Mouse (Mus musculus): ENCODE data around the gene Sf3b3. TPM values are rescaled to one million over a fixed set of nuclear protein-coding genes. Genes with fewer than 3 reads are reported as not detected.

The Sf3b3 gene
- total and polyA plus RNA-seq, 3 experiments, result 167 to 224 (median 170) TPM

GRCm38 (mm10) chr8:110888441-110888840 is 41.9 kb upstream of the Sf3b3 start:
- H3K27me3 ChIP-seq (ENCODE audit: control insufficient read depth in 1 of 2, insufficient read depth in 2 of 2, low read length in 2 of 2), result no peaks in the 10 kb centered on the region
- H3K4me3 ChIP-seq (ENCODE audit: control insufficient read depth in 1 of 2, insufficient read depth in 1 of 2, low read depth in 2 of 2, low read length in 2 of 2), result no peak overlapping the region
- TF ChIP-seq CHD2 (IDR thresholded peaks at IDR 0.05; ENCODE audit: low read length), result no peak
- TF ChIP-seq USF1 (IDR thresholded peaks at IDR 0.05; ENCODE audit: low read depth, low read length), result no peak
- TF ChIP-seq SIN3A (IDR thresholded peaks at IDR 0.05; ENCODE audit: low read length), result no peak
- TF ChIP-seq ETS1 (IDR thresholded peaks at IDR 0.05; ENCODE audit: low read depth, low read length), result no peak
- no peak for TF ChIP-seq CTCF (IDR thresholded peaks at IDR 0.05 in 2 of 3, conservative IDR thresholded peaks at IDR 0.05 in 1 of 3; ENCODE audit: control insufficient read depth in 1 of 3, insufficient read depth in 1 of 3, low read depth in 2 of 3, low read length in 3 of 3, poor library complexity in 1 of 3, severe bottlenecking in 1 of 3)
- no peak for TF ChIP-seq MYC (IDR thresholded peaks at IDR 0.05; ENCODE audit: low read depth, low read length)
- no peak for TF ChIP-seq RAD21 (IDR thresholded peaks at IDR 0.05; ENCODE audit: low read depth, low read length)
- no peak for DNase-seq (ENCODE audit: low read depth, low spot score)
- no peak overlapping the region for H3K9ac ChIP-seq (ENCODE audit: control insufficient read depth, low read depth, low read length, poor library complexity, severe bottlenecking)
- no peaks in the 10 kb centered on the region for H3K9me3 ChIP-seq (replicated peaks; ENCODE audit: insufficient read depth, low read length)
- no peaks in the 10 kb centered on the region for H3K36me3 ChIP-seq (ENCODE audit: control insufficient read depth in 1 of 2, insufficient read depth in 2 of 2, low read length in 2 of 2)
- no peaks in the 10 kb centered on the region for H3K4me1 ChIP-seq (ENCODE audit: control insufficient read depth in 1 of 2, insufficient read depth in 2 of 2, low read length in 2 of 2)
- H3K79me2 ChIP-seq (ENCODE audit: control insufficient read depth, insufficient read depth, low read length, poor library complexity), result no peaks in the 10 kb centered on the region
- H3K27ac ChIP-seq (ENCODE audit: control insufficient read depth, low read depth, low read length), result no peak overlapping the region

- Histone ChIP-seq H3K27me3 (ENCODE audit: control insufficient read depth in 1 of 2, insufficient read depth in 2 of 2, low read length in 2 of 2) (no peaks in the 10 kb centered on the region), H3K4me3 (ENCODE audit: control insufficient read depth in 1 of 2, insufficient read depth in 1 of 2, low read depth in 2 of 2, low read length in 2 of 2) (no peak overlapping the region), H3K27ac (ENCODE audit: control insufficient read depth, low read depth, low read length) (no peak overlapping the region), H3K9me3 (replicated peaks; ENCODE audit: insufficient read depth, low read length) (no peaks in the 10 kb centered on the region), H3K9ac (ENCODE audit: control insufficient read depth, low read depth, low read length, poor library complexity, severe bottlenecking) (no peak overlapping the region), H3K4me1 (ENCODE audit: control insufficient read depth in 1 of 2, insufficient read depth in 2 of 2, low read length in 2 of 2) (no peaks in the 10 kb centered on the region), H3K79me2 (ENCODE audit: control insufficient read depth, insufficient read depth, low read length, poor library complexity) (no peaks in the 10 kb centered on the region), H3K36me3 (ENCODE audit: control insufficient read depth in 1 of 2, insufficient read depth in 2 of 2, low read length in 2 of 2) (no peaks in the 10 kb centered on the region; a peak in 1 of 4 replicates)
- no peak for DNase-seq (ENCODE audit: low read depth, low spot score)
- TF ChIP-seq HCFC1 (IDR thresholded peaks at IDR 0.05; ENCODE audit: low read depth, low read length) (no peak), CHD1 (IDR thresholded peaks at IDR 0.05; ENCODE audit: low read depth, low read length) (no peak), MAFK (IDR thresholded peaks at IDR 0.05; ENCODE audit: borderline replicate concordance, low read depth, low read length) (no peak), MEF2A (IDR thresholded peaks at IDR 0.05; ENCODE audit: extremely low read depth, insufficient replicate concordance, low read depth, low read length, poor library complexity, severe bottlenecking) (no peak), UBTF (IDR thresholded peaks at IDR 0.05; ENCODE audit: borderline replicate concordance, insufficient read depth, low read depth, low read length) (no peak), POLR2A (IDR thresholded peaks at IDR 0.05; ENCODE audit: control insufficient read depth in 1 of 2, insufficient read depth in 1 of 2, low read depth in 1 of 2, low read length in 2 of 2, poor library complexity in 1 of 2) (no peak), TBP (IDR thresholded peaks at IDR 0.05; ENCODE audit: low read depth, low read length) (no peak), ZC3H11A (IDR thresholded peaks at IDR 0.05; ENCODE audit: low read depth, low read length) (no peak), POLR2AphosphoS2 (IDR thresholded peaks at IDR 0.05; ENCODE audit: low read length) (no peak), MAX (IDR thresholded peaks at IDR 0.05; ENCODE audit: low read length) (no peak), ZNF384 (IDR thresholded peaks at IDR 0.05; ENCODE audit: low read depth, low read length) (no peak)
Observed at GRCm38 (mm10) chr8:110887551-110887950, 41.0 kb upstream of the Sf3b3 start.
